In the genomic region with DNA sequence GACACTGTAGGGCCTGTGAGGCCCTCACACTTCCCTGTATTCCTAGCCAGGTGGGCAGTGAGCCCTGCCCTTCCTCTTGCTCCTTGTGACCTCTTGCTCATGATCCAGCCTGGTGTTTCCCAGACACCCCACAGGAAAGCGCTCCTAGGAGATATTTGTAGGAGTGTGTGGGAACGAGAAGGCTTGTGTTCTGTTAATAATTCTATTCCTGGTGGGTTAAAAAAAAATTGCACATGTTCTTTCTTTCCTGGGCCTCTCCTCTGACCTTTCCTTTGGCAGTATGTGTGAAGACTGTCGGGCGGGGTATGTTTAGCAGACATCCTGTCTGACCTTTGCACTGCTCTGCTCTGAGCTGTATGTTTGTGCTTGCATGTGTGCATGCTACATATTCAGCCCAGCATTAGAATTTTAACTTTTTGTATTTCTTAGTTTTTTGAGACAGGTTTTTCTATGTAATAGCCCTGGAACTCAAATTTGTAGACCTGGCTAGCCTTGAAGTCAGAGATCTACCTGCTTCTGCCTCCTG, we compare ENCODE assay signal across 21 mouse cellular contexts. TPM values are rescaled to one million over a fixed set of nuclear protein-coding genes. Genes with fewer than 3 reads are reported as not detected.
DNase-seq lines count a peak whose midpoint lies in the region; ATAC-seq and TF ChIP-seq lines count a peak whose summit lies in the region.
"Had no signal": no experiment of that assay in that cellular context is flagged by ENCODE, and none has a peak within 500 bp of the region (broad histone marks: within the 10 kb centered on the region; RNA-seq: fewer than 3 reads in every experiment).

No protein-coding gene starts in this region.

- H3K36me3 ChIP-seq in heart, embryonic 14.5 days (ENCODE audit: control insufficient read depth, insufficient read depth, low read length): peaks cover 85% of the 10 kb centered on the region
- H3K36me3 ChIP-seq in ES-E14 (ENCODE audit: control insufficient read depth, insufficient read depth, low read length, poor library complexity, severe bottlenecking): peaks cover 70% of the 10 kb centered on the region
- peaks cover 56% of the 10 kb centered on the region for H3K36me3 ChIP-seq in small intestine, adult 2 months (ENCODE audit: control insufficient read depth, insufficient read depth, low read length)

- H3K9me3 ChIP-seq in heart, embryonic 14.5 days (ENCODE audit: control insufficient read depth, low read length): no peaks in the 10 kb centered on the region
- no peaks in the 10 kb centered on the region for H3K9me3 ChIP-seq in ES-E14 (ENCODE audit: control insufficient read depth, insufficient read depth, low read depth, low read length)
- H3K9me3 ChIP-seq: hindbrain, embryonic 13.5 days; limb, embryonic 12.5 days; lung, embryonic 15.5 days; neural tube, embryonic 12.5 days had no signal

- TF ChIP-seq CTCF in small intestine, adult 2 months (IDR thresholded peaks at IDR 0.05; ENCODE audit: extremely low read depth, insufficient read length, insufficient replicate concordance, low read depth, low read length): no peak

- no peak for TF ChIP-seq POLR2A in small intestine, adult 2 months (IDR thresholded peaks at IDR 0.05; ENCODE audit: low read depth, low read length)

- no peak overlapping the region for H3K9ac ChIP-seq in heart, embryonic 14.5 days (ENCODE audit: low read length)
- no peak overlapping the region for H3K9ac ChIP-seq in ES-E14 (ENCODE audit: insufficient read depth, low read depth, low read length, poor library complexity, severe bottlenecking)
- H3K9ac ChIP-seq: hindbrain, embryonic 13.5 days; limb, embryonic 12.5 days; lung, embryonic 15.5 days; neural tube, embryonic 12.5 days had no signal

- H3K4me3 ChIP-seq in heart, embryonic 14.5 days (ENCODE audit: control insufficient read depth in 1 of 2, insufficient read depth in 1 of 2, low read depth in 1 of 2, low read length in 2 of 2): no peak overlapping the region
- H3K4me3 ChIP-seq in ES-E14 (ENCODE audit: insufficient read depth in 1 of 2, low read depth in 1 of 2, low read length in 2 of 2, poor library complexity in 1 of 2, severe bottlenecking in 1 of 2): no peak overlapping the region
- H3K4me3 ChIP-seq in small intestine, adult 2 months (ENCODE audit: low read depth, low read length): no peak overlapping the region
- H3K4me3 ChIP-seq: hindbrain, embryonic 13.5 days; layer of hippocampus, adult 2 months; left cerebral cortex, adult 2 months; limb, embryonic 12.5 days; lung, embryonic 15.5 days; neural tube, embryonic 12.5 days had no signal

- no peak overlapping the region for H3K4me2 ChIP-seq in heart, embryonic 14.5 days (ENCODE audit: low read length)
- H3K4me2 ChIP-seq: hindbrain, embryonic 13.5 days; limb, embryonic 12.5 days; lung, embryonic 15.5 days; midbrain, embryonic 11.5 days; neural tube, embryonic 12.5 days had no signal

- H3K27ac ChIP-seq in heart, embryonic 14.5 days (replicated peaks in 1 of 2; ENCODE audit: control insufficient read depth in 1 of 2, insufficient read depth in 1 of 2, low read depth in 2 of 2, low read length in 2 of 2): peak overlapping the region; percentile 5 to 33; a peak in 1 of 4 replicates
- H3K27ac ChIP-seq in ES-E14 (ENCODE audit: insufficient read depth, low read depth, low read length, poor library complexity, severe bottlenecking): peak overlapping the region; percentile 95
- H3K27ac ChIP-seq in small intestine, adult 2 months (ENCODE audit: insufficient read depth, low read depth, low read length): peak overlapping the region; percentile 52; the same call in 1 of the 2 replicates
- H3K27ac ChIP-seq: hindbrain, embryonic 13.5 days; layer of hippocampus, adult 2 months; left cerebral cortex, adult 2 months; limb, embryonic 12.5 days; lung, embryonic 15.5 days; macrophage; neural tube, embryonic 12.5 days had no signal

- ATAC-seq in heart, embryonic 14.5 days (ENCODE audit: insufficient number of reproducible peaks, insufficient read depth, low FRiP score, low read depth): no peak

- in situ Hi-C loops in ES-E14 (cut with MboI; ENCODE audit: low sequenced_read_pairs in 2 of 2, unreplicated experiment in 2 of 2): no loop called here

- no peak for DNase-seq in heart, adult 18-20 months
- peak; percentile 29 to 36 for DNase-seq in kidney, postnatal 36 days
- no peak for DNase-seq in kidney, postnatal 10 days
- no peak for DNase-seq in ES-E14 (ENCODE audit: low read depth, low spot score)
- no peak for DNase-seq in layer of hippocampus, adult 18-20 months (ENCODE audit: low spot score in 2 of 2)
- DNase-seq in frontal cortex, adult 2 months (ENCODE audit: extremely low spot score in 1 of 2, low spot score in 1 of 2): no peak
- DNase-seq: cerebellum, adult 11 months; cerebellum, postnatal 14 days; thymus, postnatal 14 days had no signal

- peaks cover 0 to 3% of the 10 kb centered on the region in 2 experiments; a peak in 2 of 4 replicates for H3K4me1 ChIP-seq in heart, embryonic 14.5 days (ENCODE audit: control insufficient read depth in 2 of 2, insufficient read depth in 2 of 2, low read length in 2 of 2)
- H3K4me1 ChIP-seq in ES-E14 (ENCODE audit: control insufficient read depth in 2 of 2, insufficient read depth in 2 of 2, low read length in 2 of 2, poor library complexity in 1 of 2): peaks cover 4 to 35% of the 10 kb centered on the region in 2 experiments; a peak in 3 of 4 replicates
- peaks cover 4% of the 10 kb centered on the region for H3K4me1 ChIP-seq in small intestine, adult 2 months (ENCODE audit: control insufficient read depth, insufficient read depth, insufficient read length, low read length)
- H3K4me1 ChIP-seq: limb, embryonic 12.5 days; lung, embryonic 15.5 days; neural tube, embryonic 12.5 days had no signal

- no peaks in the 10 kb centered on the region for H3K27me3 ChIP-seq in heart, embryonic 14.5 days (ENCODE audit: control insufficient read depth, insufficient read depth, low read length)
- no peaks in the 10 kb centered on the region for H3K27me3 ChIP-seq in small intestine, adult 2 months (ENCODE audit: control insufficient read depth, insufficient read depth, low read length)
- H3K27me3 ChIP-seq: hindbrain, embryonic 13.5 days; limb, embryonic 12.5 days; lung, embryonic 15.5 days; neural tube, embryonic 12.5 days had no signal

- WGBS in heart, embryonic 14.5 days: 78% methylated on average over 4 of the region's 4 CpGs
- WGBS in small intestine, adult 2 months: 33% methylated on average over 4 of the region's 4 CpGs

TF ChIP-seq in ES-E14, 5 proteins besides CTCF, POLR2A, EP300 and RAD21:
- no peak for TF ChIP-seq MAFK (IDR thresholded peaks at IDR 0.05; ENCODE audit: insufficient read depth, low read depth, low read length)
- no peak for TF ChIP-seq ZC3H11A (IDR thresholded peaks at IDR 0.05; ENCODE audit: borderline replicate concordance, low read depth, low read length)
- TF ChIP-seq HCFC1 (IDR thresholded peaks at IDR 0.05; ENCODE audit: borderline replicate concordance, insufficient read depth, low read length): no peak
- TF ChIP-seq ZNF384 (IDR thresholded peaks at IDR 0.05; ENCODE audit: low read depth, low read length): no peak
- no peak for TF ChIP-seq CHD2 (IDR thresholded peaks at IDR 0.05; ENCODE audit: low read depth, low read length)

RNA-seq across cellular contexts. Expression of a gene that starts 9.1 kb away (rescaled TPM):
- 178 and 181 TPM in 2 replicates for polyA plus RNA-seq in heart, embryonic 14.5 days (2014; fragmentation: Nextera tagmentation; extraction: Ambion mirVana)
- 10 to 100 TPM; 60.8 to 65.5 TPM for total RNA-seq in heart, adult 18-20 months (2021)
- total RNA-seq in ES-E14 (2012; rRNA removed): 827 and 1,221 TPM in 2 replicates
- 130 and 182 TPM in 2 replicates for polyA plus RNA-seq in small intestine, adult 2 months (2012; rRNA removed)
- 10 to 100 TPM; 91.5 to 97.2 TPM for total RNA-seq in layer of hippocampus, adult 18-20 months (2021)
- polyA plus RNA-seq in frontal cortex, adult 2 months (2012; rRNA removed): 111 and 131 TPM in 2 replicates

RNA-seq across cellular contexts. Expression of a gene that starts 13.0 kb away (rescaled TPM):
- 37.4 and 37.5 TPM in 2 replicates for polyA plus RNA-seq in heart, embryonic 14.5 days (2014; fragmentation: Nextera tagmentation; extraction: Ambion mirVana)
- 10 to 100 TPM; 72.4 to 78.7 TPM for total RNA-seq in heart, adult 18-20 months (2021)
- 103 and 135 TPM in 2 replicates for total RNA-seq in ES-E14 (2012; rRNA removed)
- 26.0 and 35.4 TPM in 2 replicates for polyA plus RNA-seq in small intestine, adult 2 months (2012; rRNA removed)
- 100 to 1,000 TPM; 118 to 122 TPM for total RNA-seq in layer of hippocampus, adult 18-20 months (2021)
- 97.4 and 102 TPM in 2 replicates for polyA plus RNA-seq in frontal cortex, adult 2 months (2012; rRNA removed)

RNA-seq across cellular contexts. Expression of a gene that starts 13.7 kb away (rescaled TPM):
- polyA plus RNA-seq in heart, embryonic 14.5 days (2014; fragmentation: Nextera tagmentation; extraction: Ambion mirVana): 75.6 and 87.5 TPM in 2 replicates
- total RNA-seq in heart, adult 18-20 months (2021): 100 to 1,000 TPM; 102 to 104 TPM
- 108 and 112 TPM in 2 replicates for total RNA-seq in ES-E14 (2012; rRNA removed)
- 99.8 and 167 TPM in 2 replicates for polyA plus RNA-seq in small intestine, adult 2 months (2012; rRNA removed)
- 100 to 1,000 TPM; 112 to 113 TPM for total RNA-seq in layer of hippocampus, adult 18-20 months (2021)
- polyA plus RNA-seq in frontal cortex, adult 2 months (2012; rRNA removed): 110 and 131 TPM in 2 replicates

RNA-seq across cellular contexts. Expression of a gene that starts 18.5 kb away (rescaled TPM):
- polyA plus RNA-seq in heart, embryonic 14.5 days (2014; fragmentation: Nextera tagmentation; extraction: Ambion mirVana): 0.30 TPM in 1 of 2 replicates, not detected in the other
- under 1 TPM in 1 of 2 experiments, not detected in 1; 0.26 TPM for total RNA-seq in heart, adult 18-20 months (2021)
- 2.1 and 4.0 TPM in 2 replicates for total RNA-seq in ES-E14 (2012; rRNA removed)
- polyA plus RNA-seq in small intestine, adult 2 months (2012; rRNA removed): 132 and 184 TPM in 2 replicates
- not detected for total RNA-seq in layer of hippocampus, adult 18-20 months (2021)
- polyA plus RNA-seq in frontal cortex, adult 2 months (2012; rRNA removed): 0.40 and 0.67 TPM in 2 replicates
- total RNA-seq: adrenal gland, adult 18-20 months; layer of hippocampus, adult 2 months; left cerebral cortex, adult 2 months; monocyte, adult 5-6 weeks had no signal
- polyA plus RNA-seq: hindbrain, embryonic 13.5 days; macrophage had no signal

RNA-seq across cellular contexts. Expression of a gene that starts 34.4 kb away (rescaled TPM):
- 9.0 and 11.0 TPM in 2 replicates for polyA plus RNA-seq in heart, embryonic 14.5 days (2014; fragmentation: Nextera tagmentation; extraction: Ambion mirVana)
- under 1 TPM; 0.26 to 0.35 TPM for total RNA-seq in heart, adult 18-20 months (2021)
- 24.9 and 29.8 TPM in 2 replicates for total RNA-seq in ES-E14 (2012; rRNA removed)
- 0.41 and 0.60 TPM in 2 replicates for polyA plus RNA-seq in small intestine, adult 2 months (2012; rRNA removed)
- 1 to 10 TPM; 2.0 to 2.2 TPM for total RNA-seq in layer of hippocampus, adult 18-20 months (2021)
- 4.5 and 4.7 TPM in 2 replicates for polyA plus RNA-seq in frontal cortex, adult 2 months (2012; rRNA removed)

Comparison
In these comparisons a context has a peak if more than half of its experiments do, and no peak if none do; other contexts are left out.
1. DNase-seq: peak in kidney, postnatal 36 days (2 of 2); none in heart, adult 18-20 months (0 of 2), kidney, postnatal 10 days (single experiment), ES-E14 (single experiment), layer of hippocampus, adult 18-20 months (0 of 2) and frontal cortex, adult 2 months (0 of 2).
2. H3K27ac ChIP-seq: peak in every context shown above with its lines; median percentile 95 in ES-E14; 52 in small intestine, adult 2 months; 19 in heart, embryonic 14.5 days.